Mouse (Mus musculus) intestine, postnatal 0 days (tissue): ENCODE measurements around the gene Dusp9. TPM values are rescaled to one million over a fixed set of nuclear protein-coding genes. Genes with fewer than 3 reads are reported as not detected.
A peak's percentile ranks its signal among the peaks of the same experiment; 100 is the strongest.

Experiments used
- ATAC-seq: fragments of 200-750 bp; cut with Nextera tagmentation; 2 replicates; pipeline ENCODE4 v1.8.0; 2017; ENCODE audit warnings: mild to moderate bottlenecking, moderate TSS enrichment, moderate library complexity
- H3K27ac ChIP-seq: fragments of 300-500 bp; sonication (generic); 2 replicates; pipeline ENCODE4 v1.5.1; 2014; ENCODE audit warnings: mild to moderate bottlenecking, low read depth, low read length, moderate library complexity
- H3K27me3 ChIP-seq: fragments of 300-500 bp; sonication (generic); replicated peaks from 2 replicates; pipeline ENCODE4 v1.6.1; 2014; ENCODE audit warnings: low read length, mixed read lengths; ENCODE audit not compliant: control insufficient read depth, insufficient read depth
- H3K36me3 ChIP-seq: fragments of 300-500 bp; sonication (generic); 2 replicates; pipeline ENCODE4 v1.6.1; 2014; ENCODE audit warnings: mild to moderate bottlenecking, moderate library complexity; ENCODE audit not compliant: control insufficient read depth, insufficient read depth
- H3K4me1 ChIP-seq: fragments of 300-500 bp; sonication (generic); replicated peaks from 2 replicates; pipeline ENCODE4 v1.6.1; 2014; ENCODE audit warnings: antibody characterized with exemption, low read length, mixed read lengths; ENCODE audit not compliant: control insufficient read depth, insufficient read depth
- H3K4me2 ChIP-seq: fragments of 300-500 bp; sonication (generic); replicated peaks from 2 replicates; pipeline ENCODE4 v1.6.1; 2014; ENCODE audit warnings: low read depth, mild to moderate bottlenecking, moderate library complexity
- H3K4me3 ChIP-seq: fragments of 300-500 bp; sonication (generic); 2 replicates; pipeline ENCODE4 v1.5.1; 2014; ENCODE audit warnings: low read depth, low read length
- H3K9ac ChIP-seq: fragments of 300-500 bp; sonication (generic); 2 replicates; pipeline ENCODE4 v1.6.1; 2014; ENCODE audit warnings: mild to moderate bottlenecking, low read depth, low read length
- H3K9me3 ChIP-seq: fragments of 300-500 bp; sonication (generic); 2 replicates; pipeline ENCODE4 v1.6.1; 2016; ENCODE audit warnings: mixed run types; ENCODE audit not compliant: control insufficient read depth
- CTCF ChIP-seq: sonication (generic); IDR thresholded peaks from 2 replicates; pipeline ENCODE4 v1.5.1; 2016; ENCODE audit warnings: low read depth, mild to moderate bottlenecking, control low read depth, antibody characterized with exemption, moderate library complexity
- WGBS: fragments of 180-500 bp; shearing (Covaris S2); extraction: QIAGEN DNeasy Blood & Tissue Kit; methylation state at CpG from one replicate; pipeline ENCODE4 v1.1.7; 2014; 5-methylcytosine and 5-hydroxymethylcytosine counted together
- polyA plus RNA-seq: library from polyadenylated mRNA; unstranded; fragments of >200 nt; fragmentation: Nextera tagmentation; extraction: Ambion mirVana; gene quantifications from 2 replicates; pipeline ENCODE4 v1.2.1, GENCODE M21; 2015

Dusp9 gene
- polyA plus RNA-seq, 1 experiment from 2014 or later = 2.7 TPM

DNA sequence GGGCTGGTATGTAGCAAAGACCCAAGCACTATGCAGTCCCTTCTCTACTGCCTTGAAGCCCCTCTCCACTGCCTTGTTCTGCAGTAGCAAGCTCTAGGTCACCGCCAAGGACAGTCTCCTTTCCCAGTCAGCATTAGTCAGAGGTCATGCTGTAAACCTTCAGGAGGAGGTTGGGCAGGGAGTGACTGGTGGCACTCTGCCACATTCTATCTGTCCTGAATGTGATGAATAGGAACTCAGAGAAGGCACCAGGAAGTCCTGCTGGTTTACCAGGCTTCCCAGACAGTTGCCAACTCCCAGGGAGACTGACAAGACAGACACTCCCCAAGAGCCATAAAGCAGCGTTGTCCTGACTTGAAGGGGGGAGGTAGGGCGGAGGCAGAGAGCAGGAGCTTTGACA is 46.4 kb downstream of the Dusp9 start:
- no peak for TF ChIP-seq CTCF
- 42% methylated on average over 3 of the region's 3 CpGs for WGBS
- no peaks in the 10 kb centered on the region for H3K27me3 ChIP-seq
- H3K36me3 ChIP-seq = peaks cover 7% of the 10 kb centered on the region
- H3K4me3 ChIP-seq = no peak overlapping the region
- H3K9me3 ChIP-seq = no peaks in the 10 kb centered on the region
- H3K27ac ChIP-seq = peak overlapping the region; percentile 82
- H3K4me2 ChIP-seq = no peak overlapping the region
- ATAC-seq = peak; percentile 84
- no peak overlapping the region for H3K9ac ChIP-seq
- H3K4me1 ChIP-seq = no peaks in the 10 kb centered on the region

DNA sequence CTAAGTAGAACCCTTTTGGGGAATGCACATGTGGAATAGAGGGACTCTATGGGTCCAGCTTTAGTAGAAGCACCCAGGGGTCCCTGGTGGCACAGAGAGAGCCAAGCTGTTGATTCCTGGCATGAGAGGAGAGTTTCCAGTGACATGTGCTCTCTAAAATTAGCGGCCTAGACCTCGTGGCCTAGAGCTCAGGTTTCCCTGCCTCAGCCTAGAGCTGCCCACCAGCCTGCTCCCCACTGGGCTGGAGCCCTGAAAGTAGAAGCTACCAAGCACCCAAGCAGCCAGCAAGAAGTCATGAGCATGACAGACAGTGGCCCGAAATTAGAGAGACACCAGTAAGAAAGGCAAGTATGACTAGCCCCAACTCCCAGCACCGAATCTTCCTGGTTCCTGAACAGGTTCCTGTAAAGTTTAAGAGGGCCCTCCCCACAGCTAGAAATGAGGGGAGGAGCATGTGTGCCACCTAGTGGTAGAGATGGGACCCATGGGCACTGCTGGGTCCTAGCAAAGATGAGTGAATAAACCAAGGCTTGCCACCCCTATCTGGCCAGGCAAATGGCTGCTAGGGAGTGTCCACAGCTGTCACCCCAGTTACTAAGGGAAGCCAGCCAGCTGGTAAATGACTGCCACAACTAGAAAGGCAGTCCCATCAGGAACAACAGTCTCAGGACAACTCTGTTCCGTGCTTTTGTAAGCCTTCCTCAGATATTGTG is 51.9 kb downstream of the Dusp9 start:
- WGBS = 68% methylated on average over 5 of the region's 5 CpGs
- Histone ChIP-seq H3K27ac (no peak overlapping the region), H3K9ac (no peak overlapping the region), H3K4me3 (no peak overlapping the region), H3K27me3 (no peaks in the 10 kb centered on the region), H3K9me3 (no peaks in the 10 kb centered on the region), H3K4me2 (no peak overlapping the region), H3K4me1 (no peaks in the 10 kb centered on the region), H3K36me3 (peaks cover 5% of the 10 kb centered on the region; the same call in 1 of the 2 replicates)
- peak; percentile 72 for ATAC-seq
- TF ChIP-seq CTCF = peak; percentile 80

Other genes starting within 250 kb of the Dusp9 start
- not detected in 2 replicates for gene Gm18336, start 240.7 kb upstream of the Dusp9 start, polyA plus RNA-seq
- 0.21 and 0.26 TPM in 2 replicates for gene Zfp92, start 228.3 kb upstream of the Dusp9 start, polyA plus RNA-seq
- not detected in 2 replicates for gene Trex2, start 204.1 kb upstream of the Dusp9 start, polyA plus RNA-seq
- gene Haus7, start 180.4 kb upstream of the Dusp9 start, polyA plus RNA-seq = 38.2 and 38.6 TPM in 2 replicates
- 35.2 and 43.0 TPM in 2 replicates for gene Bgn, start 155.8 kb upstream of the Dusp9 start, polyA plus RNA-seq
- 0.12 and 0.13 TPM in 2 replicates for gene Atp2b3, start 136.3 kb upstream of the Dusp9 start, polyA plus RNA-seq
- gene Pnck, start 20.7 kb downstream of the Dusp9 start, polyA plus RNA-seq = 8.5 and 9.4 TPM in 2 replicates
- 46.8 and 50.9 TPM in 2 replicates for gene Slc6a8, start 33.7 kb downstream of the Dusp9 start, polyA plus RNA-seq
- gene Bcap31, start 76.8 kb downstream of the Dusp9 start, polyA plus RNA-seq = 380 and 382 TPM in 2 replicates
- 46.5 and 51.3 TPM in 2 replicates for gene Abcd1, start 77.2 kb downstream of the Dusp9 start, polyA plus RNA-seq
- gene Plxnb3, start 117.7 kb downstream of the Dusp9 start, polyA plus RNA-seq = 0.22 and 0.27 TPM in 2 replicates
- gene Srpk3, start 135.0 kb downstream of the Dusp9 start, polyA plus RNA-seq = 0.90 and 1.3 TPM in 2 replicates
- 142 and 145 TPM in 2 replicates for gene Idh3g, start 147.5 kb downstream of the Dusp9 start, polyA plus RNA-seq
- 299 and 323 TPM in 2 replicates for gene Ssr4, start 147.6 kb downstream of the Dusp9 start, polyA plus RNA-seq
- 0.12 and 0.22 TPM in 2 replicates for gene Pdzd4, start 185.6 kb downstream of the Dusp9 start, polyA plus RNA-seq